Mouse (Mus musculus) frontal cortex, adult (tissue): ENCODE measurements around the gene Elp1.

Experiments
- ATAC-seq: cut with Nextera tagmentation; 2 replicates; pipeline ENCODE4 v1.9.2; 2017; ENCODE audit warnings: mild to moderate bottlenecking, moderate library complexity, mixed read lengths; ENCODE audit not compliant: low TSS enrichment

The Elp1 gene

DNA sequence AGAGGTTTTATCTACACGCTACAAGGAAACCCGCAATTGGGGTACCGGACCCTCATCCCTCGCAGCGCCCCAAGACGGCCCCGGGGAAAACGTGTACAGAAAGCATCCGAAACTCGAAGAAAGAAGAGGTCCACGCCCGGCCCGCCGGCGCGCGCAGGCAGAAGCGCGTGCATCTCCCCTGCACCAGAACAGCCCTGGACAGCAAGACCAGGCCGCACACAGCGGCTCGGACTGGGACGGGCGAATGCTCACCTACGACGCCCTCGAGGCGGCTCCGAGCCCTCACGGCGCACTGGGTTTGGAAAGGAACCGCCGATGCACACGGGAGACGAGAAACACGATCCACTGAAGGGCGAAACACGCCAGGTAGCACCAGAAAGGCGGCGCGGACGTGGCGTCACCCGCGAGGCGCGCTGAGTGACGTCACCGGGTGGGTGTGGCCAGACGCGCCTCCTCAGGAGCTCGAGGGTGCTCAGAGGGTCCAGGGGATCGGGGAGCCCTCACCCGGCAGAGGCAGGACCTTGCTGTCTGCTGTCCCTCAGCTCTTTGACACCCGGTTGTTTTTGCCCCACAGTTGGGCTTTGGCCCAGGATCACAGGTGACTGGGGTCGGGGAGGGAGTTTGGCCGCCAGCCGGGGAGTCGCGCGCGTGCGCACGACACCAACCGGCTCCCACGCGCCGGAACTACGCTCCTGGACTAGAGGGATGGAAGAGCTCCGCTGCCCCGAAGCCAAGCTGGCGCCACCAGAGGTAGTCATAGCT is at the start of gene Elp1, which contains the start of gene Fam206a:
Elp1 (minus strand) TSS at position 425 of the 762 bp plus-strand sequence.
Fam206a (plus strand) TSS at position 439 of the 762 bp plus-strand sequence.
- peak; percentile 92 for ATAC-seq

DNA sequence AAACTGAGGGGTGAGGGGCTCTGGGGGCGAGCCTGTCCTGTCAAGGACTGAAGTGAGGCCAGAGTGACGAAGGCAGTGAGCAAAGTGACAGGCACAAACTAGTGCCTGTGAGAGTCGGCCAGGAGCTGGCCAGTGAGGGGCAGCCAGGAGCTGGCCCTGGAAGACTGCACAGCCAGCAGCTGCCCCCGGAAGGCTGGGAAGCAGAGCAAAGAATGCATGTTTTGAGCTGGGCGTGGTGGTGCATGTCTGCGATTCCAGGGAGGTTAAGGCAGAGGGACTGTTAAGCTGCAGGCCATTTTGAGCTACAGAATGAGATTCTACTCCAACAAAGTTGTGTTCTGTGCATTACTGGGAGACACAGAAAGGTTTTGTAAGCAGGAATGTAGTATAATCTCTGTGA is 48.6 kb upstream of the Elp1 start:
- ATAC-seq: peak; percentile 58

GRCm38 (mm10) chr4:56848044-56848443 is 45.9 kb upstream of the Elp1 start:
- no peak for ATAC-seq

GRCm38 (mm10) chr4:56847400-56847799 is 45.3 kb upstream of the Elp1 start:
- ATAC-seq: no peak

GRCm38 (mm10) chr4:56845896-56846533 is 43.9 kb upstream of the Elp1 start:
- no peak for ATAC-seq

DNA sequence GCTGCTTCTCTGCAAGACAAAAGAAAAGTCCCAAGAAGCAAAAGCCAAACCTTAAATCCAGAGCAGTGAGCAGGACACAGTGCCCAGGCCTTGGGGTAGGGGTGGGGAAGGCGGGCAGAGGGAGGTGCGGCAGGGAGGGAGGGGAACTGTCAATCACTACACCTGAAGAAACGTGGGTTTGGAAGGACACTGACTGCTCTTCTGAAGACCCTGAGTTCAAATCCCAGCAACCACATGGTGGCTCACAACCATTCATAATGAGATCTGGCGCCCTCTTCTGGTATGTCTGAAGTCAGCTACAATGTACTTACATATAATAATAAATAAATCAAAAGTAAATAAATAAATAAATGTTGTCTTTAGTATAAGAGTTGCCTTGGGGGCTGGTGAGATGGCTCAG is 42.8 kb upstream of the Elp1 start:
- ATAC-seq: no peak

GRCm38 (mm10) chr4:56843963-56844362 is 41.8 kb upstream of the Elp1 start:
- ATAC-seq: no peak

- ATAC-seq: no peak
Observed at GRCm38 (mm10) chr4:56842501-56842900, 40.4 kb upstream of the Elp1 start.

DNA sequence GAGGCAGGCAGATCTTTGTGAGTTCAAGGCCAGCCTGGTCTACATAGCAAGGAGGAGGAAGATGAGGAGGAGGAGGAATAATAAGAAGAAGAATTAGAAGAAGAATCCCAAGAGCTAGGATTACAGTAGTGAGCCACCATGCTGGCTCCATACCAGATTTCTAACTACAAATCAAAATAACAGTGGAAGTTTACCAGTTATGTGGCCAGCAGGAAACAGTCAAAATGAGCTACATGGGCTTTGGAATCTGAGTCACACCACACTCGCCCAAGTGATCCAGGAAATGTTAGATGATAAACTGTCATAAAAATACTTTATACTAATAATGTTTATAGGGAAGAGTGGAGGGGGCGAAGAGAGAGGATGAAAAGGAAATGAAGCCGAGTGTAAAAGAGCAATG is 38.2 kb upstream of the Elp1 start:
- ATAC-seq: no peak

GRCm38 (mm10) chr4:56837661-56838060 is 35.5 kb upstream of the Elp1 start:
- ATAC-seq: no peak

DNA sequence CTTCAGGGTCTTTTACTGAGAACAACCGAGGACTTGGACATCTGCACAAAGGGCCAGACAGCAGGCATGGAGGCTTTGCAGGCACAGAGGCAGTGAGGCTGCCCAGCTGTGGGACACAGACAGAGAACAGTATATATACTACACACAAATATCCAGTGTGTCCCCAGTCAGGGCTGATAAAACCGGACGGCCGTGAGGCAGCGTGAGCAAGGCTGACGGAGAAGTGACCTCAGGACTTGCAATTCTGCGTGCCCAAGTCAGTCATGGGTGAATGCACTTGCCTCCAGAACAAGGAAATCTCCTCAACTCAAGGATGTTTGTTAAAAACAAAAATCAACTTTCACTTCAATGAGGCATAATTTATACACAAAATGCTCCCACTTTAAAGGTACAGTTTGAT is 29.9 kb upstream of the Elp1 start:
- ATAC-seq: no peak

- no peak for ATAC-seq
Observed at GRCm38 (mm10) chr4:56831013-56831609, 29.0 kb upstream of the Elp1 start.

DNA sequence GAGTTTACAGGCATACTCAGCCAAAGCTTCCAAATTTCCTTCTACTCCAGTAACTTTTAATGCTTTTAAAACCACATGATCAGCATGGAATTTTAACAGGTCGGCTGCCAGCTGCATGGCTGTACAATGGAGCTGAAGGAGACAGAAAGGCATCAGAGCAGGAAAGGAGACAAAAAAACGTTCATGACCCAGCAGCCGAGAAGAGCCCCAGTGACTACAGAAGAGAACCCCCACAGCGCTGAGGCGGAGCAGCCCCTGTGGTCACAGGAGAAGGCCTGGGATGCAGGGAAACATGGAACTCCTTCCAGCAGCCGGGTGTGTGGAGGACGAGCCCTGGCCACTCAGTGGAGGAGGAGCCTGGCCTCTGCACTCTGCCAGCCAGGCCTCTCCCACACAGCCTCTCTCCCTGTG is 27.4 kb upstream of the Elp1 start:
- ATAC-seq: no peak

GRCm38 (mm10) chr4:56828932-56829331 is 26.8 kb upstream of the Elp1 start:
- ATAC-seq: no peak

DNA sequence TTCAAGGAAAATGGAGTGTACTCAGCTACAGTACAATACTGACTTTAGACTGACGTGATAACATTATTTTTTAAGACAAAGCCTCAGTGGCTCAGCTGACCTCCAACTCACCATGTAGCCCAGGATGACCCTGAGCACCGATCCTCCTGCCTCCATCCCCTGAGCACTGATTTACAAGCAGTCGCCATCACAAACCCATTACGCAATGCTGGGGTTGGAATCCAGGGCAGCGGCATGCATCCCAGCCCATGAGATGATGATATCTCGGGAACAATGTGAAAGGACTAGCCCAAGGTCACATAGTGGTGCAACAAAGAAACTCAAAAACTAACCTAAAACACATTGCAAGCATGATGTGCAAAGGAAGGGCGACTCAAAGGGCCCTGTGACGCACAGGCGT is 22.1 kb upstream of the Elp1 start:
- ATAC-seq: no peak

GRCm38 (mm10) chr4:56820017-56820550 is 18.0 kb upstream of the Elp1 start:
- peak; percentile 68 for ATAC-seq

GRCm38 (mm10) chr4:56815131-56815530 is 13.0 kb upstream of the Elp1 start:
- no peak for ATAC-seq

GRCm38 (mm10) chr4:56812096-56812495 is 10.0 kb upstream of the Elp1 start:
- ATAC-seq: no peak

DNA sequence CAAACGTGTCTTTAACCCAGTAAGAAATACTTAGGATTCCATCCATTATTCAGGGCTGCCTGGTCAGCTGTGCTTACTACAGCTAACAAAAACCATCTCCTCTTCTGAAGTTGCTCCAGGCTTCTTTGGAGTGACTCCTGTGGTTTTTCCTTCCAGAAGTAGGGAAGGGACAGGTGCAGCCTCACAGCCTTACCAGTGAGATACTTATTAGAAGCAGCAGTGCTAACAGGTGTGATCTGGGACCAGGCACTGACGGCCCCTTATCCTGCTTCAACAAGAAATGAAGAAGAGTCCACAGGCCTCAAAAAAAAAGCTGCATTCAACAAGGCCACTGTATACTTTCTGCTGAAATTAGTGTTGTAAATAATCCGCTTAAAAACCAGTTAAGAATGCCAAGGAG is 9.5 kb upstream of the Elp1 start:
- ATAC-seq: no peak

DNA sequence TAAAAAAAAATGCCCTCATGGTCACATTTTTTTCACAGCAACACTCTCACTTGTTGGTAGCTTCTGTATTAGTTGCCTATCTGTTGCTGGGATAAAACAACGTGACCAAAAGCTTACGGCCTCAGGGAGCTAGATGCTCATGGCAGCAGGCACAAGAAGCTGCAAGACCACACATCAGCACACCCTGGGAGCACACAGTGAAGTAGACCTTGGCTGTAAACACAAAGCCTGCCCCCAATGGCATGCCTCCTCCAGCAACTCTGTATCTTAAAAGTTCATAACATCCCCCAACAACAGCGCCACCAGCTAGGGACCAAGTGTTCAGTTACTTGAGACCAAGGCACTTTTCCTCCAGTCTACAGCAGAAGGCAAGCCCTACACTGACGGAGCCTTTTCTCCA is 6.9 kb upstream of the Elp1 start:
- no peak for ATAC-seq

- ATAC-seq: peak; percentile 66
Observed at GRCm38 (mm10) chr4:56802669-56803150, 579 bp upstream of the Elp1 start.

- peak; percentile 85 for ATAC-seq
Observed at GRCm38 (mm10) chr4:56791373-56791772, 10.8 kb downstream of the Elp1 start.

DNA sequence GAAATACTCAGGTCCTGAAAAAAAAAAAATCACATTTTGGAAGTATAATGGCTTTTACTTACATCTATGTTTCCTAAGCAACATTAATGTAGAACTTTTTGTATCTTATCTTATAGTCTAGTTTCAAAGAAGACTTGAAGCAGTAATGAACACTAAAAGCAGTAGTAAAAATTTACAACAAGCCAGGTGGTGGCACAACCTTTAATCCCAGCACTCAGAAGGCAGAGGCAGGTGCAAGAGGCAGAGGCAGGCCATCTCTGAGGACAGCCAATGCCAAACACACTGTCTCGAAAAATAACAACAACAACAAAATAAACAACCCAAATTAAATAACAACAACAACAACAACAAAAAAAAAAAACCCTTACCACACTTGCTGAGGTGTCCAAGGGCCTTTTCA is 31.1 kb downstream of the Elp1 start:
- no peak for ATAC-seq
